Mouse (Mus musculus) thymus, postnatal 36 days (tissue): ENCODE measurements around the gene Mthfd1l.
"Not testable (repeated sequence)": the region's sequence is repeated elsewhere in the genome, so short reads cannot be mapped to it uniquely, and the experiment has no call there.

Source experiments
- DNase-seq, 2 experiments: peaks; one replicate each; pipeline ENCODE4 v3.0.0; 2022; ENCODE audit warnings: mixed read lengths in 2 of 2

Mthfd1l gene

GRCm38 (mm10) chr10:4047666-4048065 is 74.7 kb downstream of the Mthfd1l start:
- no peak for DNase-seq

GRCm38 (mm10) chr10:4050236-4050635 is 77.3 kb downstream of the Mthfd1l start:
- DNase-seq, result no peak

- no peak for DNase-seq
Measured at GRCm38 (mm10) chr10:4052711-4053110, 79.8 kb downstream of the Mthfd1l start.

- no peak for DNase-seq
Measured at GRCm38 (mm10) chr10:4053278-4054061, 80.6 kb downstream of the Mthfd1l start.

- DNase-seq, result no peak
Measured at GRCm38 (mm10) chr10:4054589-4054988, 81.7 kb downstream of the Mthfd1l start.

- no peak for DNase-seq
Measured at GRCm38 (mm10) chr10:4057397-4057796, 84.5 kb downstream of the Mthfd1l start.

GRCm38 (mm10) chr10:4057832-4058231 is 84.9 kb downstream of the Mthfd1l start:
- DNase-seq, result no peak

GRCm38 (mm10) chr10:4061071-4061987 is 88.4 kb downstream of the Mthfd1l start:
- DNase-seq, result no peak

GRCm38 (mm10) chr10:4063537-4063936 is 90.6 kb downstream of the Mthfd1l start:
- no peak for DNase-seq

GRCm38 (mm10) chr10:4065295-4066084 is 92.6 kb downstream of the Mthfd1l start:
- no peak for DNase-seq

GRCm38 (mm10) chr10:4069258-4069826 is 96.4 kb downstream of the Mthfd1l start:
- DNase-seq, result no peak

- DNase-seq, result no peak
Measured at GRCm38 (mm10) chr10:4070061-4070460, 97.1 kb downstream of the Mthfd1l start.

GRCm38 (mm10) chr10:4071069-4071844 is 98.3 kb downstream of the Mthfd1l start:
- no peak for DNase-seq

GRCm38 (mm10) chr10:4071845-4072345 is 99.0 kb downstream of the Mthfd1l start:
- DNase-seq, result no peak

- not testable (repeated sequence) for DNase-seq
Measured at GRCm38 (mm10) chr10:4072491-4072890, 99.6 kb downstream of the Mthfd1l start.

GRCm38 (mm10) chr10:4078220-4078840 is 105.4 kb downstream of the Mthfd1l start:
- DNase-seq, result no peak

GRCm38 (mm10) chr10:4078979-4079630 is 106.2 kb downstream of the Mthfd1l start:
- no peak for DNase-seq

- DNase-seq, result peak; percentile 54 to 59
Measured at GRCm38 (mm10) chr10:4079643-4080244, 106.8 kb downstream of the Mthfd1l start.

- DNase-seq, result no peak
Measured at GRCm38 (mm10) chr10:4083609-4084008, 110.7 kb downstream of the Mthfd1l start.

GRCm38 (mm10) chr10:4084907-4085306 is 112.0 kb downstream of the Mthfd1l start:
- DNase-seq, result no peak
